Mouse (Mus musculus): ENCODE measurements around the gene Gfod2.

The Gfod2 gene

GRCm38 (mm10) chr8:105702001-105702401 lies 56.5 kb downstream of the Gfod2 start:
- no peak for DNase-seq

GRCm38 (mm10) chr8:105700966-105701824 lies 57.3 kb downstream of the Gfod2 start, which contains the start of the genes Acd and Pard6a:
Gene Acd (minus strand): TSS chr8:105701102.
Gene Pard6a (plus strand): TSS chr8:105701148.
- peak; percentile 97 for DNase-seq

- peak; percentile 62 to 82 for DNase-seq
These were observed 57.9 kb downstream of the Gfod2 start for GRCm38 (mm10) chr8:105700566-105700965.

- no peak for DNase-seq
These were observed 58.8 kb downstream of the Gfod2 start for GRCm38 (mm10) chr8:105699488-105700215.

- DNase-seq, result no peak
These were observed 59.7 kb downstream of the Gfod2 start for GRCm38 (mm10) chr8:105698734-105699133.

- DNase-seq, result peak in 1 of 2 experiments; percentile 44
These were observed 61.2 kb downstream of the Gfod2 start for GRCm38 (mm10) chr8:105697196-105697780.

DNA sequence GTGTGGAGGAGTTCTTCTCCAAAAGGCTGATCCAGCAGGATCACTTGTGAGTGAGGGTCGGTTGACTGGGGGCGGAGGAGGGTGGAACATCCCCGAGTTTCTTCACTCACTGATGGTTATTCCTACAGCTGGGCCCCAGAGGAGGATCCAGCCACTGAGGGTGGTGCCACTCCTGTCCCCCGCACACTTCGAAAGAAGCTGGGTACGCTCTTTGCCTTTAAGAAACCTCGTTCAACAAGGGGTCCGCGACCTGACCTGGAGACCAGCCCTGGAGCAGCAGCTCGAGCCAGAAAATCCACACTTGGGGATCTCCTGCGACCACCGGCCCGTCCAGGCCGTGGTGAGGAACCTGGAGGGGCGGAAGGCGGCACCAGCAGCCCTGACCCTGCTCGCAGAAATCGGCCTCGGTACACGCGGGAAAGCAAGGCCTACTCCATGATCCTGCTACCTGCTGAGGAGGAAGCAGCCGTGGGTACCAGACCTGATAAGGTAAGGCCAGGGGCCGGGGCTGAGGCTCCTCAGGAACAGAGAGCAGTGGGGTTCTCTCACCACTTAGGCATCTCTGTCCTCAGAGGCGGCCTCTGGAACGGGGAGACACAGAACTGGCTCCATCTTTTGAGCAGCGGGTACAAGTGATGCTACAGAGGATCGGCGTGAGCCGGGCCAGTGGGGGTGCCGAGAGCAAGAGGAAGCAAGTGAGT lies 63.2 kb downstream of the Gfod2 start:
- DNase-seq, result no peak

DNA sequence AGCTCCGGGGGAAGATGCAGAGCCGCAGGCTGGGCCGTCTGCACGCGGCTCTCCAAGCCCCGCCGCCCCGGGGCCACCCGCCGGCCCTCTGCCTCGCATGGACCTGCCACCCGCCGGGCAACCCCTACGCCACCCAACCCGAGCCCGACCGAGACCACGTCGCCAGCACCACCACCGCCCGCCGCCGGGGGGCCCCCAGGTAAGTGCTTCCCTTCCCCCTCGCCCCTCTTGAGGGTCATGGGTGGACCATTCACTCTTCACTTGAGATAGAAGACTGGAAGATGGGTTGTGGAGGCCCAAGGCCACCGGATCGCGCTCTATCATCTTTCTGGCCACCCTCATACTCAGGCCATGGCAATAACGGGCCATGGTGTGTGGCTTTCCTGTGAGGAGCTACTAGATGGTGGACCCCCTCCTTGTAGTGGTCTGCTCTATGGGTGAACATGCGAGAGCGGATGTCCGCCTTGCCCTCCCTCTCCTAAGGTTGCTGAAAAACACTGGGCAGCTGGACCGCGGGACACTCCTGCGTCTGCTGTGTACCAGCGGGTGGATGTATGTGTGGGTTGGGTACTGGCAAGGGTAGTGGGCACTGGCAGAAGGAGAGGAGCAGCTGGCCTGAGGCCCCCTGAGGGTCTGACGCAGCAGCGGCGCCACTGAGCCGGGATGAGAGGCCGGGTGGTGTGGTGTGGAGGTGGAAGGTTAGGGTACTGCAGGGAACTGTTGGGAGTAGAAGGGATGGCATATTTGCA lies 64.2 kb downstream of the Gfod2 start:
- DNase-seq, result no peak

DNA sequence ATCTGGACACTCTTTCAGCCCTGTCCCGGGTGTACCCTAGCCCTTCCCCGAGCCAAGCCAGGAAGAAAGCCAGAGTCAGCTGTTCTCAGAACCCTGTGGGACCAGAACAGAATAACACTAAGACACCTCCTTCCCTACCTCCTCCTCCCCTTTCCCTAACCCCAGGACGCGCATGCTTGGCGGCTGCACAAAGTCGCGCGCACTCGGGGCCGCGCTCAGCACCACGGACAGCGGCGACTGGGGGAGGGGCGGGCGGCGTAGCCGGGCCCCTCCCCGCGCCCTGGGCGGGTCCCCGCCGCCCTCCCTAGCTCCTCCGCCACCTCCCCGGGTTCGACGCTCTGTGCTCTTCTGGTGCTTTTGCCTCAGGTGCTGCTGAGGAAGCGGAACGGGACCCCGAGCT lies 64.8 kb downstream of the Gfod2 start:
- DNase-seq, result peak; percentile 75 to 83

GRCm38 (mm10) chr8:105692449-105693182 lies 65.8 kb downstream of the Gfod2 start:
- no peak for DNase-seq

- no peak for DNase-seq
These were observed 67.5 kb downstream of the Gfod2 start for GRCm38 (mm10) chr8:105690978-105691377.

- no peak for DNase-seq
These were observed 68.5 kb downstream of the Gfod2 start for GRCm38 (mm10) chr8:105689983-105690360.

DNA sequence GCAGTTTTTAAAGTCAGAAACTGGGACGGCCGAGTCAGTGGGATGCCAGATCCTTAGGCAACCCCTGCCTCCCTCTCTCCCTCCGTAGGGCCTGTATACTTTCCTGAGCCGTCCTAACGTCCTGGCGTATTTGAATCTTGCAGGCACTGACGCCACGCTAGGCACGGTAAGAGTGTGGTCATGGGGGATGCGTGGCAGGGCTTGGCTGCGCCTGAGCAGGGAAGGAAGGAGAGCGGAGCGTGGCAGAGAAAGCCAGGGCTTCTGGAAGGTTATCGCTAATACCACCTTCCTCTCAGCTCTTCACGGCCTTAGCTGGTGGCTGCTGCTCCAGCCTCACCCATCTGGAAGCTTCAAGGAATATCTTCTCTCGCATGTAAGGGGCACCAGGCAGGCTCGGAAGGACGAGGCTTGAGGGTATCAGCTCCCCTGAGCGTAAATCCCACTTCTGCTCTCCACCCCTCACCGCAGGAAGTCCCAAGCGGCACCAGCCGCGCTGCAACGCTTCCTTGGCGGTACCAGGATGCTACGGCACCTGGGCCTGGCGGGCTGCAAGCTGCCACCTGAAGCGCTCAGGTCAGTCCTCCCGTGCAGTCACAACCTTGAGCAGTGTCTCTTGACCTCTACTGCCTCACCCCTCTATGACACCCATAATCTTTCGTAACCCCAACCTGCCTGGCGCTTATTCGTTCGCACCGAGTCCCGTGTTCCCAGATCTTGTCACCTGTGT lies 69.0 kb downstream of the Gfod2 start:
- DNase-seq, result no peak

DNA sequence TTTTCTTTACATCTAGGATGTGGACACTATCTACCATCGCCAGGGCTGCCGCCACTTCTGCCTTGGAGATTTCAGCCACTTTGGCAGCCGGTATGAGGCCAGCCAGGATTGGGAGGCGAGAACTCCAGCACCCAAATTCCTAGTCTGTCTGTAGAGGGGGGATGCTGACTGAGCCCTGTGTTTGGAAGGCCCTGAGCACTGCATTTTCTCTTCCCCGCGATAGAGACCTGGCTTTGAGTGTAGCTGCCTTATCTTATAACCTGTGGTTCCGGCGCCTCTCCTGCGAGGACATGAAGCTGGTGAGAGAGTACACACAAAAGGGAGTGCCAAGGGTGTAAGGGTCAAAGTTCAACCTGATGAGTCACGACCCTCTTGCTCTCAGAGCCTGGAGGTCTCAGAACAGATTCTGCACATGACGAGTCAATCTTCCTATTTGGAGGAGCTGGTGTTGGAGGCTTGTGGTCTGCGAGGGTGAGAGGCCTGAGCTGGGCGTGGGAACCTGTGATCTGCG lies 70.2 kb downstream of the Gfod2 start:
- no peak for DNase-seq

DNA sequence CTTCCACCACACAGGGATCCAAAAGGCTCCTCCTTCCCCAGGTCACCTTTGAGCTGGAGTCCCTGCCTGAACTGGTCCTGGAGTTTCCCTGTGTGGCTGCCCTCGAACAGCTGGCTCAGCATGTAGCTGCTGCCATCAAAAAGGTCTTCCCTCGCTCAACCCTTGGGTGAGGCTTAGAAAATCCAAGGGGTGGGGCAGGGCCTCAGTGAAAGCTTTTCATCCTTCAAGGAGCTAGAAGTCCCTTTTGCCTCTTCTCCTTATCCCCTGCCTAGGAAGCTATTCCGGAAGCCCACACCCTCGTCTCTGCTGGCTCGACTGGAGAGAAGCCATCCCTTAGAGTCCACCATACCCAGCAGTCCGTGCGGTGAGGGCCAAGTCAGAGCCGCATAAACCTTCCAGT lies 71.0 kb downstream of the Gfod2 start:
- no peak for DNase-seq

GRCm38 (mm10) chr8:105686551-105686950 lies 71.9 kb downstream of the Gfod2 start:
- DNase-seq, result no peak

GRCm38 (mm10) chr8:105685796-105686308 lies 72.6 kb downstream of the Gfod2 start, which contains the start of gene Carmil2:
Gene Carmil2 (plus strand): TSS chr8:105686274.
- DNase-seq, result peak; percentile 68 to 73

DNA sequence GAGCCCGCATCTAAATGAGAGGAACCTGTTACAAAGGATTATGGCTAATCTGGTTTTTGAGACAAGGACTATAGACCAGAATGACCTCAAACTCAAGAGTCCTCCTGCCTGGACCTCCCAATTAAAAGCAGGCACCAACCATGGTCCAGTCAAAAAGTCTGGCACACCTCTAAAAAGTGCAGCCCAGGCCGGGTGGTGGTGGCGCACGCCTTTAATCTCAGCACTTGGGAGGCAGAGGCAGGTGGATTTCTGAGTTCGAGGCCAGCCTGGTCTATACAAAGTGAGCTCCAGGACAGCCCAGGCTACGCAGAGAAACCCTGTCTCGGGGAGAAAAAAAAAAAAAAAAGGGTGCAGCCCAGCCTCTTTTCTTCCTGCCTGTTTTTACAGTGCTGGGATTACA lies 73.1 kb downstream of the Gfod2 start:
- no peak for DNase-seq

DNA sequence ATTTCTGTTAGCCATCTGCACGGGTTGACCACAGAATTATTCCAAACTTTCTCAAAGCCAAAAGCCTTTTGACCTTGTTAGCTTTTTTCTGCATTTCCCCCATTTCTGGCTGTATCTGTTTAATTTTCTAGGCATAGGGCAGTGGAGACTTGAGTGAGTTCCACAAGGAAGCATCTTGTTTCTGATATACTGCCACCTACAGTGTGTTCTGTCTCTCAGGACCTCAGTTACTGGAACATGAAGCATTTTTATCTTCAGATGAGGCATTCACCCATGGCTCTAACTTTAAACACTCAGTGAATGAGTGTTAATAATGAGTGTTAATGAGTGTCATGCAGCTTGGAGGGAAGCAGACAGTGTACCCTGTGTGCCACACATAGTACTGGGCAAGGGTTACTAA lies 80.6 kb downstream of the Gfod2 start:
- DNase-seq, result no peak

Data from kidney, postnatal 25 days (tissue).